Mouse (Mus musculus) ES-E14 (cell line): Measurements from ENCODE around the gene Fance.

Source experiments
- CHD2 ChIP-seq: IDR thresholded peaks from 2 replicates; pipeline ENCODE4 v1.6.1; 2014; ENCODE audit warnings: mild to moderate bottlenecking, low read depth, low read length, inconsistent platforms
- MAFK ChIP-seq: IDR thresholded peaks from 2 replicates; pipeline ENCODE4 v1.6.1; 2014; ENCODE audit warnings: mild to moderate bottlenecking, low read depth, low read length, inconsistent platforms; ENCODE audit not compliant: insufficient read depth
- ZC3H11A ChIP-seq: IDR thresholded peaks from 2 replicates; pipeline ENCODE4 v1.6.1; 2012; ENCODE audit warnings: low read depth, mild to moderate bottlenecking, inconsistent platforms, low read length, borderline replicate concordance
- ZNF384 ChIP-seq: IDR thresholded peaks from 2 replicates; pipeline ENCODE4 v1.6.1; 2012; ENCODE audit warnings: low read depth, low read length, inconsistent platforms

- TF ChIP-seq CHD2 (no peak), ZC3H11A (no peak), ZNF384 (no peak), MAFK (no peak)
These were observed 3.2 kb downstream of the Fance start for GRCm38 (mm10) chr17:28316476-28316875.
